Mouse (Mus musculus) heart, postnatal 14 days (tissue): ENCODE data around the gene Psmg4. TPM values are rescaled to one million over a fixed set of nuclear protein-coding genes. Genes with fewer than 3 reads are reported as not detected.

Experiments
- DNase-seq, 2 experiments: peaks; one replicate each; pipeline ENCODE4 v3.0.0; 2021 to 2022
- intact Hi-C: fragments of 180-260 bp; cut with DNase I; formaldehyde crosslinking; loops from one replicate; pipeline ENCODE4 v1.15.1; 2025
- total RNA-seq, 2 experiments: library from RNA; stranded (reverse); gene quantifications; 2 replicates each; pipeline ENCODE4 v1.2.3; 2021

Psmg4 gene
- total RNA-seq, 2 experiments from 2014 or later = 25.2 to 37.8 TPM

DNA sequence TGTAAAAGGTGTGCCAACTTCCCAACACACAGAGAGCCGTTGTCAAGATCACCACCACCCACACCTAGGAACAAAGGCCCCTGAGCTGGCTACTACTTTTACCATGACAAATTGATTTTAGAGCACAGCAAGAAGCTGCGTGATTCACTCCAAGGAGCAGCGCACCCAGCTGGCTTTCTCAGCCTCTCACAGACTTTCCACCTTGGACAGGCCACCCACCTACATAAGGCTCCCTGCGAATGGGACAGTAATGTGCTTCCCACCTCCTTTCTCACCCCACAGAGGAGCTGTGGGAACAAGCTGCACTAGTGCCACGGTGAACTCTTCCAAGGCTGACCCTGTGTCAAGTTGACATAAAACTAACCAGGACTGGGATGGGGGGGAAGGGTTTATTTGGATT lies 19.4 kb upstream of the Psmg4 start:
- intact Hi-C loops = no loop called here
- no peak for DNase-seq

DNA sequence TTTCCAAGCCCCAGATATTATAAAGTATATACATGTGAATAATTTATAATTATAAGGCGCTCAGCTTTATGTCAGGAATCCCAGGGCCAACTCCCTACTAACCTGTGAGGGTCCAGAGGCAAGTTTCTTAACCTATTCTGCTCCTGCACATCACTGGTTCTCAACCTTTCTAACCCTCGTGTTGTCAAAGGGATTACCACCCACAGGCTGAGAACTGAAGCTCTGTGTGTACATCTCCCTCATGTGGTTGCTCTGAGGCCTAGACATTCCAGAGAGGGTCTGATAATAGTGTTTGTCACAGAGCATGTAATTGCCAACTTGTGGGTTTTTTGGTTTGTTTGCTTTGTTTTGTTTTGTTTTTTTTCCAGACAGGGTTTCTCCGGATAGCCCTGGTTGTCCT lies 15.8 kb upstream of the Psmg4 start:
- DNase-seq = no peak
- intact Hi-C loops = loop anchor here (2.0 kb wide), 1 partner anchor 14 kb away; no protein-coding TSS in a partner anchor

DNA sequence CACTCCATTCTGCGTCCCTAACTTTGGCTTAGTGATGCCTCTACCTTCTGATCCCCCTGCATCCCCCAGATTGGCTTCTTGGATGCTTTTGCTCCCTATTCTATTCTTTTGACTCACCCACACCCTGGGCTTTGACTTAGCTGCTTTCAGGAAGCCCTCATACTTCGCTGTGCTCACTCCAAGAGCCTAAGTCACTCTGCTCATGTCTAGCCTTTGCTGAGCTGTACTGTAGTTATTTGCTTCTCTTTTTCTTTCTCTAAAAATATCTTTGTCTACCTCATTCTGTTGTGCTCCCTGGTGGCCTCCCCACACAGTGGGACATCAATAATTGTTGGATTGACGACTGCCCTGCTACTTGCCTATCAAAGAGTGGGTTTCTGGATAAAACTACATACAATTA lies 14.6 kb upstream of the Psmg4 start:
- intact Hi-C loops = no loop called here
- no peak for DNase-seq

DNA sequence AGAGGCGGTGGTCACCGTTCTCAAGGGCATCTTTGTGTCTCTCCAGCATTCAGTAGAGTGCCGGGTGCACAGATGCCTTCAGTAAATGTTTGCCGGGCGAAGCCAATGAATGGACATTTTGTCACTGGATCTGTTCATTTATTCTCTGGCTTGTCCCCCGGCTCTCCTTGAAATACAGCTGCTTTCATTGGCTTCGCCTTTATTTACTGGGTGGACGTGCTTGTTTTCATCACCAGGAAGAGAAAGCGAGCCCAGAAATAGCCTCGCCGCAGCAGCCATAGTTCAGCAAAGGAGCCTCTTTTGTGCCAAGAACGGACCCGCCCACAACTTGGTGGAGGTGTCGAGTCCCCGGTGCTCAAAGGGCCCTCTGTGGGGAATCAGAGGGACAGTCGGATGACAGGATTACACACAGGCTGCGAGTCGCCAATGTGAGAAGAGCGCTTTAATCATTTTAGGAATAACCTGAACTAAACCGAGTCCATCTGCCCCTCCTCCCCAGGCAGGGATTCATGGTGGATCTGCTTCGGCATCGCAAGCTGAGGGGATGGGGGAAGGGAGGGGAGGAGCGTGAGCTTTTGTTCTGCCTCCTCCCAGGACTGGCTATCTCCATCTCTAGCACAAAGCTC lies 13.9 kb upstream of the Psmg4 start:
- peak; percentile 64 to 75 for DNase-seq
- intact Hi-C loops = no loop called here

DNA sequence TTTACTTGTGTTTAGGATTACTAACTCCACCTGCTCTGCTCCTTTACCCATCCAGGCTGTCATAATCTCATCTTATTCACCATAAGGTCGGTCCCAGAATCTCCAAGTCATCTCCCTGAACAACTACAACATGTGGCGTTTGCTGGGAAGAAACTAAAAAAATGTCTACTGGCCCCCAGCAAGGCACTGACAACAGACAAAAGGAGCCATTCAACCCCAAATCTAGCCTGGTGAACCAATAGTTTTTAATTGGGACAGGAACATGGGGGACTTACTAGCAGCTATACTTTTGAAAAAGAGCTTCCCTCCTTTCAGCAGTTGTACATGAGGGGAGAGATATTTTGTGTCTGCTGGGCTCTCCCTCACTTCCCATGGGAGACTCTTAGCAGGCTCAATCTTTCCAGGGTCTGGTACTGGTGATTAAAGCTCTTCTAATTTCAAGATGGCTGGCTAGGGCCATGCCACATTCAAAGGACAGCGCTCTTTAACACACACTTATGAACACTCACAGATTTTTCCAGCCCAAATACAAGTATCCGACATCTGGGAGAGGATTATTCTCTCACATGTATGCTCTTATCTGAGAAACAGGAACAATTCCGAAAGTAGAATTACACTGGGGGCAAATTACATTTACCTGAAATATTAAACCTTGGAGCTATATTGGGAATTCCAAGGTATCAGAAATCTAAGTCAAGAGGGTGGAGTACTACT lies 13.1 kb upstream of the Psmg4 start:
- DNase-seq = no peak

DNA sequence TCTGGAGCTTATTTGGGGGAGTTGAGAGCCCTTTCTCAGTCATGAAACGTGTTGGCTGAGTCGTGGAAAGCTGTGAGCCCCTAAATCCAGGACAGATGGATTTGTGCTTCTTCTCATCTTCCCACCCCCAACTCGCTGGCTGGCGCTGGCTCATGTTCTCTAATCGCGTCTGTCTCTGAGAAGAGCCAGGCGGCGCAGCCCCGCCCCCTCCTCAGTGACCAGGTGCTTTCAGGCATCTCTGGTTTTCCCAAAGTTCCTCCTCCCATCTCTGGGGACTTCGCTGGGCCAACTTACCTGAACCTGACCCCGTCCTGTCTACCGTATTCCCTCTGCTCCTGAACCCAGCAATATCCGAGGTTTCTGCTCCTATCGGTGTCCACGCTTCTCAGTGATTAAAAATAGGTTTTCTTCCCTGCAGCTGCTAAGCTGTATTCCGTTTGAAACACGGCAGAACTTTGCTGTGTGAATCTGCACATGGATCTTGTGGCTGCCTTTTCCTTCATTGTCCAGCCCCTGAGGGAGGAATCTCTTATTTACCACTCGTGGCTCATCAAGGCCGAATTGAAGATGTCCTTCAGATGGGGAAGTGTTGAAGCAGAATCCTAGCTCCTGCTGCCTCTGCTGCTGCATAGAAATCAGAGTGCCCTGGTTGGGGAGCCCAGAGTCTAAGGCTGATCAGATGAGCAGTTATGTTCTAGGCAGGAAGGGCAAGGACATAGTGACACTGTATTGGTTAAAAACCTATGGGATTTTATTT lies 12.3 kb upstream of the Psmg4 start:
- no peak for DNase-seq
- intact Hi-C loops = no loop called here

More for the DNA sequence above, 13.1 kb upstream of the Psmg4 start:
- intact Hi-C loops = no loop called here

DNA sequence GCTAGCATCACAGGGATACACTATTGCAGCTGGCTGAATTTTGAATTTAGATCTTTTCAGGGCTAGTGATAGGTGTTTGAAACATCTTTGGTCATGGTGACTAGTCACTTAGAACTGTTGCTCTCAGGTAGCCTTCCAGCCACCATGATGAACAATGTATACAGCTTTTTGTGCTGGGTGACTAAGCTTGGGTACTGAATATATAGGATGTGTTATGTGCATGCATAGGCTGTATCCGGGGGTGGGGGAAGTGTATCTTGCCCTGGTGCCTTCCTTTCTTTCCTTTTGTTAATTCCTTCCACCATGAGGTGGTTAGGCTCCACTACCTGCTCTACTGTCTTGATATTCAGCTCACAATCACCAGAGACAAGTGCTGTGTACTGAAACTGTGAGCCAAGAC lies 11.3 kb upstream of the Psmg4 start:
- no peak for DNase-seq
- intact Hi-C loops = no loop called here

DNA sequence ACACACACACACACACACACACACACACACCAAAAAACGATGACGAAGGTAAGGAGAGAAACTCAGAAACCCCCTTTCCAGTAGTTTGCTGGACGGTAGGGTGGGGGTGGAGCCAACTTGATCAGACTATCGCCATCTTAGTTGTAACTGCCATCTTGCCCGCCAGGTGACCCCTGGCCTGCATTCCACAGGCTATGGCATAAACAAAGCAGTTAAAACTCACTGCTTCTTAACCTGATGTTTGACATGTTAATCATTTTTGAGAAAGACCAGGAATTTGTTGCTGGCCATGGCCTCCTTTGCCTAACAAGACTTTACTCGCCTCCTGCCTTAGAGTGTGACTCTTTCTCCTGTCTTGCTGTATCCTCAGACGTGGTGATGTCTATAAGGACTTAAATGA lies 10.1 kb upstream of the Psmg4 start:
- intact Hi-C loops = no loop called here
- no peak for DNase-seq

DNA sequence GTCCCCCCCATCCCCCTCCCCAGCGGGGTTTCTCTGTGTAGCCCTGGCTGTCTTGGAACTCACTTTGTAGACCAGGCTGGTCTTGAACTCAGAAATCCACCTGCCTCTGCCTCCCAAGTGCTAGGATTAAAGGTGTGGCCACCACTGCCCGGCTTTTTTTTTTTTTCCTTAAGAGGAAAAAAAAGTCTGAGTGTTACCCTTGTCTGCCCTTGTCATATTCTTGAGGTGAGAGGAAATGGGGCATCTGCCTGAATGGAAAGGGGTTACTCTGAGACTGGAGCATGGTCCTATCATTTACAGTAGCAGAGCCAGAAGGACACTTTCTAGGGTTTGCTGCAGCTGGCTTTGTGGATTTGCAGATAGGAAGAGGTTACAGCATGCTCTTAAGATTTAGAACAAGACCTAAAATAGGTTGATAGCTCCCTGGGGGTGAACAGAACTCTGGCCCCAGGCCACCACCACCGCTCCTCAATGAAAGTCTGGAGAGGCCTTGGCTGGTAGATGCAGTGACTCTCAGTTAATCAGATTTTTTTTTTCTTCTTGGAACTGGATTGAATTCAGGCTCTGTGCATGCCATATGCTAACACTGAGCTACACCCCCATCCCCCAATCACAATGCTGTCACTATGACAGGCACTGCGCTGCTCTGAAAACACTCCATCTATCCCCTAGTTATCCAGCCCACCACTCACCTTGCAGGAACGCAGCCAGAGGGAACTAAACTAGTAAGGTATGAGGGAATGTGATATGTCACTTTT lies 9.3 kb upstream of the Psmg4 start:
- DNase-seq = peak; percentile 24 to 37
- intact Hi-C loops = loop anchor here (1.0 kb wide), 1 partner anchor 75 kb away; the partner anchor contains the start of gene Tubb2a

DNA sequence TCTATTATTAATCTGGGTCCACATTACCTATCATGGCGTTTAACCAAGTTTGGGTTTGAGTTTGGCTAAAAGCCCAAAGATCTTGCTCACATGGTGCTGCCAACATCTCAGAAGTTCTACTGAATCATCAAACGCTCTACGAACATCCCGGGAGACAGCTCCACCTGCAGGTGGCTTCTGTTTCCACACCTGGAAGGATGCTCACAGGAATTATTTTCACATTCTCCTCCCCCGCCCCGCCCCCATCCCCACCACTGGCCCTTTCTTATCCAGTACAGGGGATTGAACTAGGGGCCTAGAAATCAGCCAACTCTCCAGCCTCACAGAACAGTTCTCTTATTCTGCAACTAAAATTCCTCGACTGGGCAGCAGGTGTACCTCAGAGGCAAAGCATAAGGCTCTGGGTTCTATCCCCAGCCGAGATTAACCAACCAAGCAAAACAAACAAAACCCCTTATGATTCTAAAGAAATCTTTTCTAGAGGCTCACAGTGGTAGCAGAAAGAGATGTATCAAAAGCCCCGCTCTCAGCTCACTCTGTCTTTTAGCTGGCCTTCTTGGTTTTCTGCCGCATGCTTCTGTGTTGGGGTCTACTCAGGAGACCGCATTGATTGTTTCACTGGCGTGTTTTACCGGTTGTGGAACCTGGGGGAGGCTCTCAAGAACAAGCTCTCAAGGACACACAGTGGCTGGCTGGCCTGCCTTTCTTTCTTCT lies 8.4 kb upstream of the Psmg4 start:
- intact Hi-C loops = loop anchor here (1.0 kb wide), 1 partner anchor 76 kb away; the partner anchor contains the start of gene Tubb2a
- DNase-seq = peak; percentile 75 to 81

DNA sequence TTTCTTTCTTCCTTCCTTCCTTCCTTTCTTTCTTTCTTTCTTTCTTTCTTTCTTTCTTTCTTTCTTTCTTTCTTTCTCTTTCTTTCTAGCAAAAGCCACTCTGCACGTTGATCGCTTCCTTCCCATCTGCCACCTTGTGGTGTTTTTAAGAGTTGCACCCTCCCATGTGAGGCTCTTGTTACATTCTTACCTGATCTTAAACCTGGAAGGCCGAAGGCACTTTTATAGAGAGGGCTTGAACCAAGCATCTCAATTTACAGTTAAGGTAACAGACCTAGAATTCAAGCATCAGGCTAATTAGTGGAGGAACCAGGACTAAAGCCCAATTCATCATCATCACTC lies 7.9 kb upstream of the Psmg4 start:
- peak; percentile 61 to 79 for DNase-seq
- intact Hi-C loops = loop anchor here (1.0 kb wide), 2 partner anchors 77 to 109 kb away; partner anchors contain the start of gene Tubb2a

DNA sequence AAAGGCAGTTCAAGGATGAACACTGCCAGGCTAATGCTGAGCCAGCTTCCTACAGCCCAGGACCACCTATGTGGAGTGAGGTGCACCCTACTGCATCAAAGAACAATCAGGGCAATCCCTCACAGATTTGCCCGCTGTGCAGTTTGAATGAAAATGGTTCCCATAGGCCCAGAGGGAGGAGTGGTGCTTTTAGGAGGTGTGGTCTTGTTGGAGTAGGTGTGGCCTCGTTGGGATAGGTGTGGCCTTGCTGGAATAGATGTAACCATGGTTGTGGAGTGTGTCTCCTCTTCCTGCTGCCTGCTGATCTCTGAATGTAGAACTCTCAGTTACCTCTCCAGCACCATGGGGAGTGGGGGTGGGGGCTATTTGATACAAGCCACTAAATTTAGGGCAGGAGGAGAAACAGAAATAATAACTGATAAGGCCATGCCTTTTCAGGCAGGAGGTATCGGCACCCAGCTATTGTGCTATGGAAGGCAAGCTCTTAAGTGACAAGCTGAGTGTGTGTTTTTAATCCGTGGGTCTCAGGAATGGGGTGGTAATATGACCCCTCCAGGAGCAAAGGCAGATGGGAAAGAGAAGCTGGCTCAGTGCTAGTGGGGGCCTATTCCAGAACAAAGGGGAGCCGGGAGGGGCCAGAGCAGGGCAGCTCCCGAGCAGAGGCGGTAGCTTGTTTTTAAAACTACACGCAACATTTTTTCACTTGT lies 6.5 kb upstream of the Psmg4 start:
- intact Hi-C loops = no loop called here
- no peak for DNase-seq

DNA sequence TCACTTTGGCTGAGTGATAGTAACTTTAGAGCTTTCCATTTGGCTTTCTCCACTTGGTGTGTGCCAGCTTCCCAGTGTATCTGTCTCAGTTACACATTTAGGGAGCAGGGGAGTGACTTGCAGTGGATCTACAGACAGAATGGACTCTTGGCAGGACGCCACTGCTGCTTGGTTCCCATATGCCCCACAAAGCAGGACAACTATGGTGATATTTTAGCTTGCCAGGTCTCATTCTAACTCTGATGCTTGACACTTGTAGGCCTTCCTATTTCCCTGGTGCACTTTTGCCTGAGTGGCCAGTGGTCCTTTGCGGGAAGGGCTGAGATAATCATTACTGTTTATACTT lies 6.0 kb upstream of the Psmg4 start:
- intact Hi-C loops = no loop called here

DNA sequence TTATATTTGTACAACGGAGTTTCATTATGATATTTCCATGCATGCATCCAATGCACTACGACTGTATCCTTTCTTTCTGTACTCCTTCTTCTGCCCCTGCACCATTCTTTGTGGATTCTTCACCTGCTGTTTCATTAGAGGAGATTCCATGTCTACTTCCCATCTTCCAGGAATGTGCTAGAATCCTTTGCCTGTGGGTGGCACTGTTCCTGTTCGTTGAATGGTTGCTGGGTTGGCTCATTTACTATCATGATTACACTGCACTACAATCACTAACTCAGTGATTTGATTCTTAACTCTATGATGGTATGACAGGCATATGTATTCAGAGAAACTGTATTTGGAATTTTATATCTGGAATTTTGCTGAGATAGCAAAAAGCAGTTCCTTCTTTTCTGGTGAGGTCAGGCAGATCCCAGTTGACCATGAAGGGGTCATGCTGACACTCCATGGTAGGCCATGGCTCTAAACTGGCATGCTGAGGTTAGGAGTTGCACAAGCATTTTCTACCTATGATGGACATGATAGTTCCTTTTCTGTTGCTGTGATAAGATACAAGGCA lies 5.1 kb upstream of the Psmg4 start:
- DNase-seq = no peak
- intact Hi-C loops = no loop called here

More for the DNA sequence above, 6.0 kb upstream of the Psmg4 start:
- DNase-seq = no peak

DNA sequence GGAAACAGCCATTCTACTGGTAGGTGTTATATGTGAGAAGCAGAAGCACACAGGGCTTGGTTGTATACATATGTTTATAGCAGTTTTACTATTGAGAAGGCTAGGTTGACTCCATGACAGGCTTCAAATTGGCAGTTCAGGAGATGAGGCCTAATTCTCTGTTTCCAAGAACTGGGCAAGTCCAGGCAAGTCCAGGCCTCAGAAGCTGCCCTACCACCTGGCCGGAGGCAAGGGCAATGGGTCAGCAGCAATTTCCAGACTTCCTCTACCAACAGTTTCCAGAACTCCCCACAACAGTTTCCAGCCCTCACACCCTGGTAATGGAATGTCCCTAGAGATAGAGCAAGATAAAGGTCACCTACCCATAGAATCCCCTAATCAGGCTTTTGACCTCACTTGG lies 2.8 kb upstream of the Psmg4 start:
- no peak for DNase-seq
- intact Hi-C loops = no loop called here

DNA sequence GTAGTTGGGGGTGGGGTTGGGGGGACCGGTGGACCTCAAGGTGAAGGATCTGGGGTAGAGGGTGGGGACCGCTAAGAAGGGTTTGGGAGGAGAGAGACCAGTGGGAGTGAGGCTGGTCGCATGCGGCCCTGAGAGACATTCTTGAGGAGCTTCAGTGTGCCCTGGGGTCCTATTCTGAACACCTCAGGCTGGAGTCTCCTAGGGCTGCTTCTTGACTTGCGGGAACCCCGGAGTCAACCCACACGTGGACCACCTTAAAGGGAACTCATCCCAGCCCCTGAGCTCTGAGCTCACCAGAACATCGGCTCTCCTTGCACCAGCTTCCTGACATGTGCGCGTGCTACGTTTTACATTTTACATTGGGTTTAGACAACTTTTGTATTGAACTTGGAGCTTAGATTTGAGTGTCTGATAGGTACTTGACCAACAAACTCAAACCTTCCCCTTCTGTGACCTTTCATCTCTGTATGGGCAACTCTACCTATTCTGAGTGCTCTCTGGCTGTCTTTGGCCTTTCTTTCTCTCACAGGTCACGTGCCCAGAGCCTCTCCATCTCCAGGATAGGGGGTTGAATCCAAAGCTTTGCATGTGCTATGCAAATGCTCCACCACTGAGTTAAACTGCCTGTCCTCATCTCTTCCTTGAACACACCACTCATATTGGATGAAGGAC lies 676 bp downstream of the Psmg4 start:
- DNase-seq = no peak
- intact Hi-C loops = no loop called here

DNA sequence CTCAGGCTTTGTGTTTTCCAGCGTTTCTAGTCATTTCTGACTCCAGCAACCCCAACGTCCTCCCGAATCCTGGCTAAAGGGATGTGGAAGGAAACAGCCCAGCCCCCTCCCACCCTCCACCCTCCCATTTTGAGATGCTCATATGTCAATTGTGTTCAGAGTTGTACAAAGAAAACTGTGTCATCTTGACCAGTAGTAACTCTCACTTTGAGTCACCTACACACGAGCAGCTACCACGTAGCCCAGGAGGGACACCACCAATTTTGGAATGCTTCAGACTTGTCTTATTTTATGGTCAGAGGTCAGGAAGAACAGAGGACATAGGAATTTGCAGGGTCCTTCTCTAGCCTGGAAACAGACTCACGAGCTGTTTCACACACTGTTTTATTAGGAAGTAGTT lies 11.3 kb downstream of the Psmg4 start:
- intact Hi-C loops = no loop called here

DNA sequence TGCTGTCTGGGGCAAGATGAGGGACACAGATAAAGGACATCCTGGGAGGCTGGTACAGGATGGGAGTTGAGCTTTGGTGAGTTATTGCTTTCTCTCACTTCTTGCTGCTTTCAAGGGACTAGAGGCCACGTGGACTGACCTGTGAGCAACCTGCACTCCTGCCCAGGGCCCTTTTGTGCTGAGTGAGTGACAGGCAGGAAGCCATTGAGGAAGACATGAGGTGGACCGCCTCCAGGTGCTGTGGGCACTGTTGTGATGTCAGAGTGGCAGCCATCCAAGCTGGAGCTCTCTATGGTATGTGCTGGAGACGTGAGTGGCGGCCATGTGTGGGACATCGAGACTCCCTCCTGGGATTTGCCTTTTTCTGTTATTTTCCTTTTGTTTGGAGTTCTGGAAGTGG lies 18.9 kb downstream of the Psmg4 start:
- intact Hi-C loops = loop anchor here (10.0 kb wide), 1 partner anchor 613 kb away; no protein-coding TSS in a partner anchor

More for the DNA sequence above, 11.3 kb downstream of the Psmg4 start:
- no peak for DNase-seq

DNA sequence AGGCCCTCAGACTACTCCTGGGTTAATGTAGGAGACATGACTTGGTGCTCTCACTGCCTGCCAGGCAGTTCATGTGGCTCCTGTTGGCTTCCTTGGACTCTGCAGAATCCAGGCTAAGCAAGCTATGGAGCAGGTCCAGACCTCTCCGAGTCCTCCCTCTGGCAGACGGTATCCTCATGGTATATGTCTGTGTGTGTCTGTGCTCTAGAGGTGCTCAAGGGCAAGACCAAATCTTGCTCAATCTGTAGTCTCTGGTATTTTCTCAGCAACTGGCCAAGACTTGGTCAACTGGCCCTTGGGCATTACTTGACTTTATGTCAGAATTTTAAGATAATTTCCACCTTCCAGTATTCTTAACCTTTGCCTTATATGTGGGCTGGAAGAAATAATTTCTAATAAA lies 22.6 kb downstream of the Psmg4 start:
- intact Hi-C loops = loop anchor here (5.0 to 10.0 kb wide), 2 partner anchors 609 to 677 kb away; no protein-coding TSS in a partner anchor
- DNase-seq = no peak

More for the DNA sequence above, 18.9 kb downstream of the Psmg4 start:
- no peak for DNase-seq
